Mouse (Mus musculus): ENCODE measurements around the gene Cdk6. TPM values are rescaled to one million over a fixed set of nuclear protein-coding genes. Genes with fewer than 3 reads are reported as not detected.
"Not testable (repeated sequence)": the region's sequence is repeated elsewhere in the genome, so short reads cannot be mapped to it uniquely, and the experiment has no call there.

Gene Cdk6
- polyA plus RNA-seq, 1 experiment from 2014 or later, result 15.3 TPM

- Histone ChIP-seq H3K4me2 (no peak overlapping the region), H3K36me3 (ENCODE audit: control insufficient read depth, insufficient read depth, low read length) (no peaks in the 10 kb centered on the region), H3K27me3 (ENCODE audit: control insufficient read depth, insufficient read depth, low read length) (no peaks in the 10 kb centered on the region), H3K9ac (ENCODE audit: low read length) (no peak overlapping the region), H3K9me3 (ENCODE audit: control insufficient read depth, low read length) (no peaks in the 10 kb centered on the region), H3K27ac (ENCODE audit: low read depth, low read length) (no peak overlapping the region), H3K4me1 (ENCODE audit: control insufficient read depth, insufficient read depth, low read length) (no peaks in the 10 kb centered on the region), H3K4me3 (ENCODE audit: low read depth, low read length) (no peak overlapping the region)
- ATAC-seq (ENCODE audit: low FRiP score) (no peak), DNase-seq (ENCODE audit: low spot score, missing footprints) (no peak)
- WGBS, result 86% methylated on average over 3 of the region's 3 CpGs
Observed at GRCm38 (mm10) chr5:3420832-3421228, 79.5 kb downstream of the Cdk6 start.

GRCm38 (mm10) chr5:3433131-3433700, 91.9 kb downstream of the Cdk6 start:
- H3K4me1 ChIP-seq (ENCODE audit: control insufficient read depth, insufficient read depth, low read length); H3K4me3 ChIP-seq (ENCODE audit: low read depth, low read length); H3K4me2 ChIP-seq; ATAC-seq (ENCODE audit: low FRiP score); DNase-seq (ENCODE audit: low spot score, missing footprints); H3K36me3 ChIP-seq (ENCODE audit: control insufficient read depth, insufficient read depth, low read length); H3K27me3 ChIP-seq (ENCODE audit: control insufficient read depth, insufficient read depth, low read length); H3K9me3 ChIP-seq (ENCODE audit: control insufficient read depth, low read length); H3K9ac ChIP-seq (ENCODE audit: low read length); H3K27ac ChIP-seq (ENCODE audit: low read depth, low read length): not testable (repeated sequence)
- WGBS, result 86% methylated on average over 18 of the region's 20 CpGs

DNA sequence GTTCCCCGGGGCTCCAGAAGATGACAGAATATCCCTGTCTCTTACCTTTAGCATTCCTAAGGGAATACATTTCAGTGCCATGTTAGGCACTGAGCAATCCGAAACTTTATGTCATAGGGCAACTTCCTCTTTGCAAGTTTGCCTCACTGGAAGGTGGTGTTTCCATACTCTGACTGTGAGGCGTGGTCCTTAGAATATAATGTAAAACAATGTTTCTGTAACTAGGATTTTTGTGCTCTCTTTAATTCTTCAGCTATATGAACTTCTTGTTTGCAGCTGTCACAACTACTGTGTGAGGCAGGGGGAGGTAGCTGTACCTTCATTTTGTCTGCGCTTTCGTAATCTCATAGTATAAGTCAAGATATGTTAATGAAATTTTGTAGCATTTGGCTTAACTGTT, 92.8 kb downstream of the Cdk6 start:
- H3K27me3 ChIP-seq (ENCODE audit: control insufficient read depth, insufficient read depth, low read length); H3K9me3 ChIP-seq (ENCODE audit: control insufficient read depth, low read length); DNase-seq (ENCODE audit: low spot score, missing footprints); ATAC-seq (ENCODE audit: low FRiP score); H3K4me1 ChIP-seq (ENCODE audit: control insufficient read depth, insufficient read depth, low read length); H3K27ac ChIP-seq (ENCODE audit: low read depth, low read length); H3K4me3 ChIP-seq (ENCODE audit: low read depth, low read length); H3K4me2 ChIP-seq; H3K36me3 ChIP-seq (ENCODE audit: control insufficient read depth, insufficient read depth, low read length); H3K9ac ChIP-seq (ENCODE audit: low read length): not testable (repeated sequence)
- WGBS, result 96% methylated on average over 5 of the region's 5 CpGs

DNA sequence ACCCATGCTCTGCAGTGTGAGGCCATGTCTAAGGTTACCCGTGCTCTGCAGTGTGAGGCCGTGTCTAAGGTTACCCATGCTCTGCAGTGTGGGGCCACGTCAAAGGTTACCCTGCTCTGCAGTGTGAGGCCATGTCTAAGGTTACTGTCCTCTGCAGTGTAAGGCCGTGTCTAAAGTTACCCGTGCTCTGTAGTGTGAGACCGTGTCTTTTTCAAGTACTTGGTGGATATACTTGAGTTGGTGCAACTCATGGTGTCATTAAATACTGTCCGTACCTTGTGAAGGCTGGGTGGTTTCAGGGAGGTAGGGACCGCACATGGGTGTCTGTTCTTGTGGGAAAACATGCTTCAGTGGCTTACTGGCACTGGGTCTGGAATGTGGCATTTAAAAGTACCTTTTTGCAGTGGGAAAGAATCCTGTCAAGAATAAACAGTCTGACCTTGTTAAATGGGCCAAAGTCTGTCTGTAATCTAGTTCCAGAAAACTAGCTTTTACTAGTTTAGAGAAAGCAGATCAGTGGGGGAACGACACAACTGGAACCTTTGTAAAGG, 97.2 kb downstream of the Cdk6 start:
- H3K4me1 ChIP-seq (ENCODE audit: control insufficient read depth, insufficient read depth, low read length); H3K4me3 ChIP-seq (ENCODE audit: low read depth, low read length); ATAC-seq (ENCODE audit: low FRiP score); H3K4me2 ChIP-seq; H3K27me3 ChIP-seq (ENCODE audit: control insufficient read depth, insufficient read depth, low read length); H3K36me3 ChIP-seq (ENCODE audit: control insufficient read depth, insufficient read depth, low read length); H3K9ac ChIP-seq (ENCODE audit: low read length); H3K27ac ChIP-seq (ENCODE audit: low read depth, low read length); H3K9me3 ChIP-seq (ENCODE audit: control insufficient read depth, low read length); DNase-seq (ENCODE audit: low spot score, missing footprints): not testable (repeated sequence)
- WGBS, result 91% methylated on average over 9 of the region's 9 CpGs

DNA sequence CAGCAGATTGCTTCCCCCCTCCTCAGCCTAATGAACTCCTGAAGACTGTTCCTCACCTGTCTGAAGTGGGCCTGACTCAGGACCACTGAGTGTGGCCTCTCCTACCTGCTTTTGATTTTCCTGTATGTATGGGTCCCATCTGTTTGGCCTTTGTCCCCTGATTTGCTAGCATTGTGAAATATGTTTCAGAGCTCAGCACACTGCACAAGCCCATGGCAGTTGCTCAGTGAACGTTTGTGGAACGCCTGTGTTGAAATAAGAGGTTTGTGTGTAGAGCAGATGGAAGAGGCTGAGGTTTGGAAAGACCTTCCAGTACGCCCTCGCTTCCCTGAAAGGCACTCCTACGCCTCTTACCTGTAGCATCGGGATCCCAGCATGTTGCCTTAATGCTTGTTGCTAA, 98.1 kb downstream of the Cdk6 start:
- not testable (repeated sequence) for H3K27ac ChIP-seq (ENCODE audit: low read depth, low read length); H3K9ac ChIP-seq (ENCODE audit: low read length); H3K9me3 ChIP-seq (ENCODE audit: control insufficient read depth, low read length); H3K27me3 ChIP-seq (ENCODE audit: control insufficient read depth, insufficient read depth, low read length); H3K36me3 ChIP-seq (ENCODE audit: control insufficient read depth, insufficient read depth, low read length); DNase-seq (ENCODE audit: low spot score, missing footprints); H3K4me3 ChIP-seq (ENCODE audit: low read depth, low read length); H3K4me2 ChIP-seq; H3K4me1 ChIP-seq (ENCODE audit: control insufficient read depth, insufficient read depth, low read length); ATAC-seq (ENCODE audit: low FRiP score)
- 82% methylated on average over 6 of the region's 6 CpGs for WGBS

- H3K4me3 ChIP-seq (ENCODE audit: low read depth, low read length); H3K4me1 ChIP-seq (ENCODE audit: control insufficient read depth, insufficient read depth, low read length); ATAC-seq (ENCODE audit: low FRiP score); H3K9ac ChIP-seq (ENCODE audit: low read length); H3K36me3 ChIP-seq (ENCODE audit: control insufficient read depth, insufficient read depth, low read length); H3K27me3 ChIP-seq (ENCODE audit: control insufficient read depth, insufficient read depth, low read length); H3K27ac ChIP-seq (ENCODE audit: low read depth, low read length); H3K4me2 ChIP-seq; DNase-seq (ENCODE audit: low spot score, missing footprints); H3K9me3 ChIP-seq (ENCODE audit: control insufficient read depth, low read length): not testable (repeated sequence)
- WGBS, result 84% methylated on average over 3 of the region's 3 CpGs
Observed at GRCm38 (mm10) chr5:3442524-3442923, 101.2 kb downstream of the Cdk6 start.

GRCm38 (mm10) chr5:3451233-3451632, 109.9 kb downstream of the Cdk6 start:
- H3K36me3 ChIP-seq (ENCODE audit: control insufficient read depth, insufficient read depth, low read length); ATAC-seq (ENCODE audit: low FRiP score); H3K9ac ChIP-seq (ENCODE audit: low read length); H3K4me2 ChIP-seq; H3K4me1 ChIP-seq (ENCODE audit: control insufficient read depth, insufficient read depth, low read length); DNase-seq (ENCODE audit: low spot score, missing footprints); H3K4me3 ChIP-seq (ENCODE audit: low read depth, low read length); H3K27ac ChIP-seq (ENCODE audit: low read depth, low read length); H3K27me3 ChIP-seq (ENCODE audit: control insufficient read depth, insufficient read depth, low read length); H3K9me3 ChIP-seq (ENCODE audit: control insufficient read depth, low read length): not testable (repeated sequence)
- 82% methylated on average over 9 of the region's 9 CpGs for WGBS

GRCm38 (mm10) chr5:3453946-3454345, 112.7 kb downstream of the Cdk6 start:
- H3K4me1 ChIP-seq (ENCODE audit: control insufficient read depth, insufficient read depth, low read length); H3K36me3 ChIP-seq (ENCODE audit: control insufficient read depth, insufficient read depth, low read length); H3K4me3 ChIP-seq (ENCODE audit: low read depth, low read length); H3K27me3 ChIP-seq (ENCODE audit: control insufficient read depth, insufficient read depth, low read length); H3K4me2 ChIP-seq; H3K9ac ChIP-seq (ENCODE audit: low read length); H3K27ac ChIP-seq (ENCODE audit: low read depth, low read length); H3K9me3 ChIP-seq (ENCODE audit: control insufficient read depth, low read length): not testable (repeated sequence)
- 4% methylated on average over 6 of the region's 6 CpGs for whole genome bisulfite sequencing
- DNase-seq (ENCODE audit: low spot score, missing footprints) (peak; percentile 89), ATAC-seq (ENCODE audit: low FRiP score) (peak; percentile 62; the same call in 1 of the 2 replicates)

GRCm38 (mm10) chr5:3460907-3461306, 119.6 kb downstream of the Cdk6 start:
- Histone ChIP-seq H3K4me3 (ENCODE audit: low read depth, low read length) (no peak overlapping the region), H3K36me3 (ENCODE audit: control insufficient read depth, insufficient read depth, low read length) (no peaks in the 10 kb centered on the region), H3K9me3 (ENCODE audit: control insufficient read depth, low read length) (no peaks in the 10 kb centered on the region), H3K4me2 (no peak overlapping the region), H3K27me3 (ENCODE audit: control insufficient read depth, insufficient read depth, low read length) (no peaks in the 10 kb centered on the region), H3K27ac (ENCODE audit: low read depth, low read length) (no peak overlapping the region), H3K4me1 (ENCODE audit: control insufficient read depth, insufficient read depth, low read length) (no peaks in the 10 kb centered on the region), H3K9ac (ENCODE audit: low read length) (no peak overlapping the region)
- WGBS, result 85% methylated on average over 9 of the region's 9 CpGs
- DNase-seq (ENCODE audit: low spot score, missing footprints), result no peak
- no peak for ATAC-seq (ENCODE audit: low FRiP score)
